In genomic region chr17:7284297-7284910, GRCm38 (mm10) we compare ENCODE assay signal across 7 mouse cellular contexts. TPM values are rescaled to one million over a fixed set of nuclear protein-coding genes. Genes with fewer than 3 reads are reported as not detected.
DNase-seq lines count a peak whose midpoint lies in the region; ATAC-seq and TF ChIP-seq lines count a peak whose summit lies in the region.

No protein-coding gene starts in this region.

- H3K9me3 ChIP-seq in hindbrain, postnatal 0 days (ENCODE audit: low read length) = no peaks in the 10 kb centered on the region

- H3K9ac ChIP-seq in hindbrain, postnatal 0 days (replicated peaks; ENCODE audit: low read length) = no peak overlapping the region

- WGBS in hindbrain, postnatal 0 days = 50% methylated on average over 8 of the region's 8 CpGs

- H3K27me3 ChIP-seq in hindbrain, postnatal 0 days (ENCODE audit: insufficient read depth, low read length) = no peaks in the 10 kb centered on the region

- no peak overlapping the region for H3K4me3 ChIP-seq in hindbrain, postnatal 0 days (ENCODE audit: low read length)

- ATAC-seq in hindbrain, postnatal 0 days = 0 out of 2 replicates have a peak, but pooled peaks have one; percentile 43

- H3K36me3 ChIP-seq in hindbrain, postnatal 0 days (ENCODE audit: insufficient read depth, low read length) = 0 out of 2 replicates have a peak, but pooled peaks cover 4% of the 10 kb centered on the region

- H3K4me2 ChIP-seq in hindbrain, postnatal 0 days (ENCODE audit: low read depth, low read length) = no peak overlapping the region

- TF ChIP-seq CTCF in hindbrain, postnatal 0 days (IDR thresholded peaks at IDR 0.05; ENCODE audit: low read depth) = no peak

- peak; percentile 45 for DNase-seq in left cerebral cortex, postnatal 4 days
- no peak for DNase-seq in left cerebral cortex, adult 11 months (ENCODE audit: low spot score)
- peak; percentile 44 for DNase-seq in gastrocnemius, postnatal 14 days
- peak; percentile 54 for DNase-seq in hindbrain, postnatal 0 days (ENCODE audit: low spot score)
- peak; percentile 62 to 85 for DNase-seq in lung, postnatal 4 days
- DNase-seq in spleen, adult 12 weeks (ENCODE audit: low spot score) = no peak
- DNase-seq in yolk sac, embryonic 10.5 days (ENCODE audit: low spot score) = no peak

- H3K27ac ChIP-seq in hindbrain, postnatal 0 days = peak overlapping the region; percentile 51; the same call in 1 of the 2 replicates

- intact Hi-C loops in left cerebral cortex, postnatal 4 days (cut with DNase I) = no loop called here
- intact Hi-C loops in gastrocnemius, postnatal 14 days (cut with DNase I; ENCODE audit: low total_unique reads) = no loop called here

- no peaks in the 10 kb centered on the region; the same call in 1 of the 2 replicates for H3K4me1 ChIP-seq in hindbrain, postnatal 0 days (ENCODE audit: insufficient read depth, low read length)

RNA-seq across cellular contexts. Expression of gene Tcp10a, which starts 40.0 kb away (rescaled TPM):
- not detected for total RNA-seq in left cerebral cortex, postnatal 4 days (2021)
- total RNA-seq in gastrocnemius, postnatal 14 days (2021) = not detected
- not detected in 2 replicates for total RNA-seq in hindbrain, postnatal 0 days (2014; rRNA removed)
- polyA plus RNA-seq in hindbrain, postnatal 0 days (2015; fragmentation: Nextera tagmentation; extraction: Ambion mirVana) = 0.21 TPM in 1 of 2 replicates, not detected in the other

Comparison
In these comparisons a context has a peak if more than half of its experiments do, and no peak if none do; other contexts are left out.
1. DNase-seq: peak in left cerebral cortex, postnatal 4 days (single experiment), gastrocnemius, postnatal 14 days (single experiment), hindbrain, postnatal 0 days (single experiment) and lung, postnatal 4 days (2 of 2); none in left cerebral cortex, adult 11 months (single experiment), spleen, adult 12 weeks (single experiment) and yolk sac, embryonic 10.5 days (single experiment).